Mouse (Mus musculus) layer of hippocampus, postnatal 14 days (tissue): ENCODE measurements at regions not wholly inside any gene's neighbourhood (a gene's known extent, or its start where the extent isn't known, plus 50 kb on each side); places are given as distances from the start of the nearest gene placed in this dataset.
"Not testable (repeated sequence)": the region's sequence is repeated elsewhere in the genome, so short reads cannot be mapped to it uniquely, and the experiment has no call there.

ENCODE experiments used
- DNase-seq, 2 experiments: peaks; one replicate each; pipeline ENCODE4 v3.0.0; 2021 to 2022; ENCODE audit warnings: low spot score in 2 of 2, mixed read lengths in 1 of 2

DNA sequence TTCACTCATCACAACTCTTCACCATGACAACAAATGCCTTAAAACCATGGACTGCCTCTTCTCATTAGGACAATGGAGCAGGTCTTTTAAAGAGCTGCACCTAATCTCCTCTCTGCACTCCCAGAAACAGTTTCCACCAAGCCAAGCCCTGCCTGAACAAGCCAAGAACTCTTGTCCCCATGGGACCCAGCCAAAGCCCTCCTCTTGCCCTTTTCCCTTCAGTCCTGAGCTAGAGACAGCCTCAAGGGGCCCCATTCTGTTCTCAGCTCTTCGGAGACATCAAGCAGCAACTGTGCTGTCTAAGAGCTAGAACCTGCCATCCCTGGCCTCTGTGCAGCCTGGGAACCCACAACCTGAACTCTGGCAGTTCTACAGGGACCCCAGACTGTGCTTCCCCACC, 345.0 kb upstream of the Irak1bp1 start:
- DNase-seq: no peak

DNA sequence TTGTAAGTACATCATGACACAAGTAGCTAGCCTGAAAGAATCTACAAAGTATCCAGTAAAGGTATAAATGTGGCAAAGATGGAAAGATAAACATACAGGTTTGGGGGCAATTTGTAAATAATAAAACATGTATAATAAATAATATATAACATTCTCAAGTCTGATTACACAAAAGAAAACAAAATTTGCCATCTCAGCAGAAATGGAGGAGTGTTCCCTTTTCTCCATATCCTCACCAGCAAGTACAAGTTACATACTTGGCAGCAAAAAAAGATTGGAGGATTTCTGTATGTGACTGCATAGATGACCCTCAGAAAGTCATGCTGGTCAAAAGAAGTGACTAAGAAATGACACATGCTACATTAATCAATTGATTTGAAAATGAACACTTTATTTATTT, 335.9 kb upstream of the Irak1bp1 start:
- DNase-seq: no peak

DNA sequence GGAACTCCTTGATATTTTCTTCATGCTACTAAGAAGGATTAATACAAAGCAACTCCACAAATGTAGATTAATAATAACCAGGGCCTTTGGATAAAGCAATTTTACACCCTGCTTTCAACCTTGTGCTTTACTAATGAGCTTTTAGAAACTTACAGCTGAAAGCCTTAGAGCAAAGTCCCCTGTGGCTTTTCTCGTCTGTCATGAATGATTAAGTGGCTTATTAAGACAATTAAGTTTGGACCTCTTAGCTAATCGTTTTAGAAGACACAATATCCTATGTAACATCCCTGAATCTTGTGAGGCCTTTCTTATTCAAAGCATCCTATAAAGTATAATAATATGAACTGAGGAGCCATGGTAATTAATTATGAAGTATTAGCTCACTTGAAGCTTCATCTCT, 319.3 kb upstream of the Irak1bp1 start:
- DNase-seq: no peak

DNA sequence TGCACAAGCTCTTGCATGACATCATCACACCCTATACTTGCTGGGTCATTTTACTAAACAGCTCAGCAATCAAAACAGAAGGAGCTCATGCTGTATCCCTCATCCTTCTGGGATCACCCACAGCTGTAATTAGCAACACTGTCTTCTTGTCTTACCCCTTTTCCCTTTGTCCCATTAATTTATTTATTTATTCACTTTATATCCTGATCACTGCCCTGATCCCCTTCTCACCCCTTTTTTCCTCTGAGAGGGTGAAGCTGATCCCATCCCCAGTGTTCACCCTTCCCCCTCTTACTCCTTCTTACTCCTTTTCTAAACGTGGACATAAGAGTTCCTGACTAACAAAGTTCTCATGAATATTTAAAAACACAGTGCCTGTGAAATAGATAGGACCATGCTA, 310.3 kb upstream of the Irak1bp1 start:
- no peak for DNase-seq

DNA sequence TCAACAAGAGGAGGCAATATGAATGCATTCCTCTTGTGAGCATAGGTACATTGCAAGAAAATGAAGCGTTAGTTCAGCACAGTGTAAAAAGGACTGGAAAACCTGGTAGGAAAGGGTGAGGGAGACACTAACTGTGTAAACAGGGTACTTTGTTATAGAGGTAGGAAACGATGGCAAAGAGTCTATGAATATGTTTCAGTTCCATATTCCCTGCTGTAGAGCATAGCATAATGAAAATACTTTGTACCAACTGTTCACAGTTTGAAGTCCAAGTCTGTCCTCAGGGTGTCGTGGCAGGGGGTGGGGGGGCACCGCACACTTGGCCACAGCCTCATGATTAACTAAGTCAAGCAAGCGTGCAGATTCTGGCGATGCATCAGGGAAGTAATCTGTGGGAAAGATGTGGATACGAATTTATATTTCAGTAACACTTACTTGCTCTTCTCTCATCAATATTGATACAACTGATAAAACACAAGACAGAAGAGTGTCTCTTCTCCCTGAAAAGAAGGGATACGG, 301.4 kb upstream of the Irak1bp1 start:
- no peak for DNase-seq

DNA sequence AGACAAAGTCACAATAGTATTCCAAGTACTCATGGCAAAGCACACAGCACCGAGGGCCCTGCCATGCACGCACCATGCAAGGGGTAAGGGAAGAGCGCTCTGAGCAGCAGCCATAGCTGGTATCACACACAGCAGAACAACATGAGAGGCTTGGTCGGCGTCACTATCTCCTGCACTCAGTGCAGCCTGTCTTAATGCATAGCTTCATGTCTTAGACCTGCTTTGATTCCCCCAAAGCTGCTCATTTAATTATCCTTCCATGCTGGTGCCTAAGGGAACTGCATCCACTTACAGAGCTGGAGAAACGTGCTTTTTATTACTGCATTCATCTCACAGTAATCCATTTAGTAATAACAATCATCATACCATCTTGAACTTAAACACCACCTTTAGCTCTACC, 276.6 kb upstream of the Irak1bp1 start:
- DNase-seq: no peak

DNA sequence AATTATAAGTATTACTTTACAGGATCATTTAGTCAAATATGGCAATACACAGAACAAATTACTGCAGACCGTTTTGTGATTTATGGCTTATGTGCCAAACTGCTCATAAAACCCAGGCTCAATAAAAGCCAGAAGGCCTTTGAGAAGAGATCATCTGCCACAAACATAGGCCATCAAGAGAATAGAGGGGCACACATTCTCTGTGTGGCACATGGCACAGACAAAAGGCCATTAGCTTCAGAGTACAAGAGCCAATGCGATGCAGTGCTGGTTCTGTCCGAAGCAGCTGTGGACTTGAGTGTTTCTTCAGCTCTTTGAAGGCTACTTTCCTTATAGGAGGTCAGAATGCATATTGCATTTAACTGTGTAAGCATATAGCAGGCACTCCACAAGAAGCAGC, 276.1 kb upstream of the Irak1bp1 start:
- DNase-seq: no peak

DNA sequence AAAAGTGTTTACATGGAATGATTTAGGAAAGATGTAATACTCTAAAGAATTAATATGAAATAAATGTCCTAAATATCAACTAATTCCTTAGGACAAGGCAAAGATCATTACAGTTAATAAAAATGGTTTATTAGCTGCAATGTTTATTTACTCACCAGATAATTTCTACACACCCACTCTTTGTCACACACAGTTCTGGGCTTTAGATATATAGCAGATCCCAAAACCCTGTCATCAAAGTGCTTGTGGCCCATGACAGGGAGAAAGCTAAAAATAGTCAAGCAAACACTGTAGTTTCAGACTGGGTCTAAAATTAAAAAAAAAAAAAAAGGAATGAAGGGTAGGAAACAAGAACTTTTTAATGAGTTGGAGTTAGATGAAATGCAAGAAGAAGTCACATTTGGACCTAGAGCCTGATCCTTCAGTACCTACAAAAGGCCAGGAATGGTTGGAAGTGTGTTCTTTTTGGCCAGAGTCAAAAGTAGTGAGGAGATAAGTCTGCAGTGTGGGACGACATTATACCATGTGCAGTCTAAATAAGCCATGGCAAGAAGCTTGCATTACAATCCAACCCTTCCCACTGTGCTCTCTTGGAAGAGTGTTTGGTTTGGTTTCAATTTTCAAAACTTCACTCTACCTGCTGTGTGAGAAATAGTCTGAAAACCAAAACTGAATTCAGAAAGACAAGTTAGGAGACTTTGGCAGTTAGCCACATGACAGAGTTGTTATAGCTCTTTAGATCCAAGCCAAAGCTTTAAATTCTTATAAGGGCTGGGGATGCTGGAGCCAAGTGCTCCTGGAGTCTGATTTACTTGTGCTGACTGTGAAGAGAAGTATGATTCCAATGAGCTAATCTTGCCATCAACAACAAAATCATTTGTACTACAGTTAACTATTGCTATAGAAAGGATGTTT, 266.5 kb upstream of the Irak1bp1 start:
- DNase-seq: no peak

DNA sequence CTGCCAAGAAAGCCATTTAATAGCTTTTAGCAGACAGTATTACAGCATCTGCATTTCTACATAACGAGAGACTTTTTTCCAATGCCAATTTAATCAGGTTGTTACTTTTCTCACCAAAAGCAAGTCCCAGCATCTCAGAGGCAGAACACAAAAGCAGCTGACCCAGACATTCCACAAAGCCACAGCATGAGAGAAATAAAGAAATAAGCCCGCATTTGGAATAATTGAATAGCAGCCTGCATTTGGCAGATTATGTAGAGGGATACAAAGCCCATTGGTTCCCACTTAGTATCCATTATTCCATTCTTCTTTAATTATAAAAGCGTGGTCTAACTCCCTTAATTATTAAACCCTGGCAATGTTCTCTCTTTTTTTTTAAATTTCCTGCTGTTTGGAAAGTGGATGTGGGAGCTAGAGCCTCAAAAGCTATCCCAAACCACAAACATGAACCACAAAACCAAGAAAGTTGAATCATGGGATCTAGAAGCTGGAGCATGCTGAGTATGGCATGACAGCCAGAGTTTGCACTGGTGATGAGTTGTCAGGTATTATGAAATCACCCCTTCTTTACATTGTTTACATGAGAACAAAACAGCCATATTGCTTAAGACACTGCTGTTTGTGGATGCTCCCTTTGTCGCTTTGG, 247.8 kb upstream of the Irak1bp1 start:
- DNase-seq: peak in 1 of 2 experiments; percentile 12

DNA sequence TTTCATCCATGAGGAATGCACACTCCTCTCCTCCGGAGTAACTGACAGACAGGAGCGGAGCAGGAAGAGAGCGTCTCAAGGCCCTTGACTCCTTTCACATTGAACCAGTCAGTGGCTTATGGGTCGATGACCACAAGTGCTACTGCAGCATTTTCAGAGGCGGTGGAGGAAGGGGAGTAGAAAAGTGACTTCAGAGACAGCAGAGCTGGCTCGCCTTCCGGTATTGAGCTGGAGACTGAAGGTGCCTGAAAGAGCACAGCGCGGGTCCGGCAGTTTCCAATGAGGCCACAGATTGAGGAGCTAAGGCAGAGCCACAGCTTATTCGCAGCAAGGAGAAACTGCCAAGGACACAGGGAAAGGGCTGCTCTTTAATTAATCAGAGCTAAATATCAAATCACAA, 220.2 kb upstream of the Irak1bp1 start:
- no peak for DNase-seq

DNA sequence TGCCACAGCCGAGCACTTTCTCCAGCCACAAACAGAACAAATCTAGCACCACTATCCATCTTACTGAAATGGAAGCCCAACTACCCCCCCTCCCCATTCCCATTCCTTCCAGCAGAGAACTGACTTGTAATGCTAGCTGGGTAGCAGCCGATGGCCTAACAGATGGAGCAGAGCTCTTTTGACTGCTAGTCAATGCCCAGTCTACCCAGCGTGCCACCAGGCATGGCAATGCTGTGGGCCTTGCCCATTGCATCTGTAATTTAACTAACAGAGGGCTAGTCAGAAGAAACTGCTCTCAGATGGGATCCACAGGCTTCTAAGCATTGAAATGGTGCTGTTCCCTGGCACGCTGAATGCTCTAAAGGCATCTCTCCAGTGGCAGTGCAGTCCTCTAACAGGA, 219.4 kb upstream of the Irak1bp1 start:
- DNase-seq: peak; percentile 11 to 52

DNA sequence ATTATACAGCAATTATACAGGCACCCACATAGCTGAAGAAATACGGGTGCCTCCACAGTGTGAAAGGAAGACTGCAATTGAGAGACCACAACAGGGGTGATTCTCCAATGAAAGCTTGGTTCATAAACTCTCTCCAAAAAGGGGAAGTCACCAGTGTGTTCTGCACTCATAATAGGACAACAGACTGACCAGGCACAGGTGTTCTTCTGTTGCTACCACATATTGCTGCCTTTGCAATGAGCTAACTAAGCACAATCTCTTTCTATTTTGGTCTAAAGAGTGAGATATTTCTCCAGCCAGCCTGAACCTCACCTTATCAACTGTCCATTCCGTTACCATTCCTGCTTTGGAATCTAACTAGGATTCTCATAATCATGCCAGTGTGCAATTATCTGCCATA, 216.8 kb upstream of the Irak1bp1 start:
- no peak for DNase-seq

DNA sequence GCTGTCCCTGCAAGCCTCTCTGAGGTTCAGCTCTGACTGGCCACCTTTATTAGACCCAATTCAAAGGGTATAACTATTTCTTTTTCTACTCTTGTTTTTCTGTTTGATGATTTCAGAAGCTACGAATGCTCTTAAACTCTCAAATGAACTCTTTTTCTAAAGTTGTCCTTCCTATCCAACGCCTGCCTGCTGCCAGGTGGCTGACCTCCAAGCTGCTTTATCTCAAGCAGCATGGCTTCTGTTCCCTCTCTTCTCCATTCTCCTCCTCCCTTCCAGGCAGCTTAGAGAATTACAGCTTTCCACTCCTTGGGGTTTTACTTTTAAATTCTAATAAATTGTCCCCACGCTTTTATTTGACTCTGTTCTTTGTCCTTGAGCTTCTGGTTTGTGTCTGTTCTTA, 196.9 kb upstream of the Irak1bp1 start:
- DNase-seq: no peak

DNA sequence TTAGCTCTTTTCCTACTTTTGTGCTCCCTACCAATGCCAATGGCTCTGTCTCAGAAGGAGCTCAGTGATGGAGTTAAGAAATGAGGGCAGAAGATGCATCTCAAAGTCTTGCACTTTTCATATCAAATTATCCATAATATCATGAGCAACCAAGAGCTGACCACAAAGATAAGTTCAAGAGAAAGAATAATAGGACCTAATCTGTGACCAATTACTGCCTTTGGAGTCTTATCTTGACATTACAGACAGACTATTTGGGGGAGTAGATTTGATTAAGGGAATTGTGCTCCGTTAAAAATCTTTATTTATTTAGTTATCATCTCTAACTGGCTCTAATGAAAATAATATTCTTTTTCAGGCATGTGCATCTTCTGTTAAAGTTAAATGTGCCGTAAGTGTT, 189.1 kb upstream of the Irak1bp1 start:
- no peak for DNase-seq

DNA sequence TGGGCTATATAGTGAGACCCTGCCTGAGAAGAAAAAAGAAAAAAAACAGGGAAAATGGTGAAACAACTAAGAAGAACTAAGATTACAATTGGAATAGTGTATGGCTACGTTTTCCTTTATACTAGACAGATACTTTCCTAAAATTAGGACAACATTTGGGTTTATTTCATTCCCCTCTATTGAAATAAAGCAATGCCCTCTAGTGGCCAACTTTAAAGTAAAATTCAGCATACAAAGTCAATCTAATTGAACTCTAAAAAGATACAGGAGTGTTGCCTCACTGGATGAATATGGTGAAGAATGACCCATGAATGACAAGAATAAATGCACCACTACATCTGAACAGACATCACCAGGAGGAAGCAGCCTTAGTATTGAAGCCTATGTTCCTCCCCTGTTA, 185.4 kb upstream of the Irak1bp1 start:
- DNase-seq: peak in 1 of 2 experiments; percentile 52

DNA sequence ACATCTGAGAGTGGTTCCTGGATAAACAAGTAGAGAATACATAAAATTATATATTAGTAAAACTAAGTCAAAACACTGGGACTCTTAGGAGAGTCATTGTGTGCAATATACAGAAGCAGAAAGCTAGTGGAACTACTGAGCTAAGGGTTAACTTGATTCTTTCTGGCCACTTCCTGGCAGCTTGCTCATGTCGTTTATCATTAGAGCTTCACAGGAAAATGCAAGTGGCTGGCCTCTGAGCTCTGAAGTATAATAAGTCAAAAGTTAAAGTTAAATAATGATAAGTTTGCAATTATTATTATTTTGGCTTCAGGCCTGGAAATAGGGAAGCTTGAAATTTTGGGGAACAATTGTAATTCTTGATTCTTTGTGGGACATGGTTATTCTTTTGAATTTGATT, 173.8 kb upstream of the Irak1bp1 start:
- DNase-seq: not testable (repeated sequence)

DNA sequence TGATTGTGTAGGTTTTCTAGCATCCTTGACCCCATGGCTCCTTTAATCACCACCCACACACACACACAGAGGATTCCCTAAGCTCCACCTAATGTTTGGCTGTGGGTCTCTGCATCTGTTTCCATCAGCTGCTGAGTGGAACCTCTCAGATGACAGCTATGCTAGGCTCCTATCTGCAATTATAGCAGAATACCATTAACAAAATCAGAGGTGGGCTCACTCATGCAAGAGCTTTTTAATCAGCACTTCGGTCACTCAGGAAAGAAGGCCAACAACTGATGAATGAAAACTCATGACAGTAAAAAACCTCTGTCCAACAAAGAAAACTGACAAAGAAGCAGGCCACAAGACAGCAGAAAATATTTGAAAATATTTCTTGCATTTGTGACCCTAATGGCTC, 147.1 kb upstream of the Irak1bp1 start:
- DNase-seq: no peak

DNA sequence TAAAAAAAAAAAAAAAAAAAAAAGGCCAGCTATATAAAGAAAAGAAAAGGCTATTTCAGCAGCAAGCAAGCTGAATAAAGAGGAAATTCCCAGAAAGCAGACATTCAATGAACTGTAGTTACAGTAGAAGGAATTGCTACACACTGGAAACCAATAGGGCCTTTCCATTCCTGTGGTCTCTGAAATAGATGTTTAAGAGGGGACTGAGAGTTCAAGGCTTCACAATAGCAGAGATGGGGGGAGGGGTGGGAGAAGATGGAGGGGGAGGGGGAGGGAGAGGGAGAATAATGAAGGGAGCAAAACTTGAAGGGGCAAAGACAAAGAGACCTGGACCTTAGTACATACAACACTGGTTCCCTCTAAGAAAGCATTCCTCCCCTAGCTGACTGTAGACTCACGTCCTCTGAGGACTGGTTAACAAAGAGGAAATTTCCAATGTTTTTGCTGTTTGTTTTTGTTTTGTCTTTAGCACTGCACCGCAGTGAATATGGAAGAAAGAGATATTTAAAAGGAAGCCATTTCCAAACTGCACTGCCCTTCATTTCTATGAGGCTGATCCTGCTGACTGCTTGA, 119.8 kb upstream of the Irak1bp1 start:
- no peak for DNase-seq

DNA sequence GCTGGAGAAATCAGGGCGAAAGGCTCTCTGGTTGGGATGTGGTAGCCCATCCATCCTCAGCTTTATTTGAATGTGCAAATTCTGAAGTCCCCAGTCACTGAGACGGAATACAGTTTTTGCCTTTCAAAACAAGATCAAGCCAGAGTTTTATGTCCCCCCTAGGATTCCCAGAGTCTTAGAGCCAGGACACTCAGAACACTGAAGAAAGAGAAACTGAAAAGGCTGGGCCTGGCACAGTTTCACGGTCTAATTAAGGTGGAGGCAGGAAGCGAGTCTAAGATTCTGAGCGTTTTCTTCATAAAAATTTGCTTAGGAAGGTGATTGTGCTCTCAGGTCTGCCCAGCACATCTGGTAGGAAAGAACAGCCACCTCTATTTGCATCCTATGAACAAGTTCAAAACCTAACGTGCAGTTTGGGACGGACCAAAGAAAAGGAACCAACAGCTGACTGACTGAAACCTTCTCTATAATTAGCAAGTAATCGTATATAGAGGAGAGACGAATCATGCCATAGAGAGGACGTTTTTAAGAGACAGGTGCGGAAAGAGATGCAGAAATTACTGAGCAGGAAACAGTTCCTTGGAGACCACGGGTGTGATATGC, 119.2 kb upstream of the Irak1bp1 start:
- DNase-seq: no peak

DNA sequence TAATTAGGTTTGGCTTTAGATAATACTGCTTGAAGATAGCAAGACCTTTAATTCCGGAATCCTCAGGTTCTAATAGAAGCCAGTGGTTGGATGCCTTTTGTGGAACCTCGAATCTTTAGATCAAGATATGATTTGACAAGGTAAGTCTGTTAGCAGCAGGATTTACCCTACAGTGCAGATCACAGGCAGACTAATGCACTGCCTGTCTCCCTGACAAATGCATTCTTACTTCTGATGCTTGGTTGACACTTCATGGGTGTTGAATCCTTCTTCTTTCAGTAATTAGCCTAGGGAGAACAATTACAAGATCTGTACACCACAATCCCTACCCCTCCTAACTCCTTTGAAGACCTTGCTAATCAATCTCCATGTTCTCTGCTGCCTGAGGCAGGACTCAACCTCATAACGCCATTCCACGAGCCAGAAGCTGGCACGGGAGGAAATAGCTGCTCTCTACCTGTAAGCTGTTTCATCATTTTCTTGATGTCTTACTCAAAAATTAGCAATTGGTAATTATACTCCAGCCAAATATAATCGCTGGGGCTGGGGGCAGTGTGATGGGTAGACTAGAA, 118.3 kb upstream of the Irak1bp1 start:
- DNase-seq: no peak
